Comparison of ENCODE assay signal across 10 mouse cellular contexts in genomic region chr7:46030145-46030488, GRCm38 (mm10). TPM values are rescaled to one million over a fixed set of nuclear protein-coding genes. Genes with fewer than 3 reads are reported as not detected.
DNase-seq lines count a peak whose midpoint lies in the region; ATAC-seq and TF ChIP-seq lines count a peak whose summit lies in the region.
"Had no signal": no experiment of that assay in that cellular context is flagged by ENCODE, and none has a peak within 500 bp of the region (broad histone marks: within the 10 kb centered on the region; RNA-seq: fewer than 3 reads in every experiment).

TSS of gene Abcc6 (minus strand) at chr7:46030302.

- DNase-seq in layer of hippocampus, adult 2 months (ENCODE audit: low spot score in 2 of 2): no peak
- DNase-seq in layer of hippocampus, adult 8-10 months (ENCODE audit: low spot score in 2 of 2): no peak
- DNase-seq in hindbrain, postnatal 0 days (ENCODE audit: low spot score): no peak
- DNase-seq in liver, adult 2 months (ENCODE audit: extremely low read depth, low read depth, low spot score): peak; percentile 96
- no peak for DNase-seq in gastrocnemius, adult 18-20 months (ENCODE audit: low spot score)
- DNase-seq in left cerebral cortex, postnatal 4 days: no peak
- no peak for DNase-seq in heart, adult 18-20 months
- DNase-seq: layer of hippocampus, adult 9-11 months had no signal

- peaks cover 10% of the 10 kb centered on the region for H3K4me1 ChIP-seq in hindbrain, postnatal 0 days (ENCODE audit: insufficient read depth, low read length)
- peaks cover 22% of the 10 kb centered on the region for H3K4me1 ChIP-seq in liver, adult 2 months (ENCODE audit: control insufficient read depth, insufficient read depth, low read length)
- peaks cover 23% of the 10 kb centered on the region for H3K4me1 ChIP-seq in stomach, embryonic 15.5 days

- no peak within 1 kb of the TSS for H3K4me2 ChIP-seq in hindbrain, postnatal 0 days (ENCODE audit: low read depth, low read length)
- peak within 1 kb of the TSS; percentile 40 for H3K4me2 ChIP-seq in stomach, embryonic 15.5 days

- peak within 1 kb of the TSS; percentile 48 for H3K27ac ChIP-seq in layer of hippocampus, adult 2 months
- no peak within 1 kb of the TSS for H3K27ac ChIP-seq in hindbrain, postnatal 0 days
- peak within 1 kb of the TSS; percentile 99 for H3K27ac ChIP-seq in liver, adult 2 months (replicated peaks; ENCODE audit: insufficient read depth, low read depth, low read length)
- peak within 1 kb of the TSS; percentile 49 for H3K27ac ChIP-seq in stomach, embryonic 15.5 days

- peak; percentile 85 for TF ChIP-seq POLR2A in liver, adult 2 months (IDR thresholded peaks at IDR 0.05; ENCODE audit: extremely low read depth, insufficient read depth, low read length)

- H3K27me3 ChIP-seq in hindbrain, postnatal 0 days (ENCODE audit: insufficient read depth, low read length): no peaks in the 10 kb centered on the region
- H3K27me3 ChIP-seq in liver, adult 2 months (ENCODE audit: control insufficient read depth, insufficient read depth, low read length): no peaks in the 10 kb centered on the region
- no peaks in the 10 kb centered on the region for H3K27me3 ChIP-seq in stomach, embryonic 15.5 days (replicated peaks)

- no peaks in the 10 kb centered on the region for H3K9me3 ChIP-seq in hindbrain, postnatal 0 days (ENCODE audit: low read length)
- no peaks in the 10 kb centered on the region for H3K9me3 ChIP-seq in stomach, embryonic 15.5 days

- intact Hi-C loops in left cerebral cortex, postnatal 4 days (cut with DNase I): no loop called here

- H3K4me3 ChIP-seq in layer of hippocampus, adult 2 months: no peak within 1 kb of the TSS
- no peak within 1 kb of the TSS for H3K4me3 ChIP-seq in hindbrain, postnatal 0 days (ENCODE audit: low read length)
- H3K4me3 ChIP-seq in liver, adult 2 months (ENCODE audit: insufficient read depth, low read depth, low read length): peak within 1 kb of the TSS; percentile 75
- no peak within 1 kb of the TSS for H3K4me3 ChIP-seq in stomach, embryonic 15.5 days (replicated peaks)

- ATAC-seq in hindbrain, postnatal 0 days: no peak
- ATAC-seq in stomach, embryonic 15.5 days (ENCODE audit: insufficient read depth, low FRiP score, low read depth): peak; percentile 74
- ATAC-seq: activated CD4-positive, CD25-positive, alpha-beta regulatory T cell, adult 4 months had no signal

- no peak for TF ChIP-seq CTCF in layer of hippocampus, adult 2 months (conservative IDR thresholded peaks at IDR 0.05)
- no peak for TF ChIP-seq CTCF in hindbrain, postnatal 0 days (IDR thresholded peaks at IDR 0.05; ENCODE audit: low read depth)
- no peak for TF ChIP-seq CTCF in liver, adult 2 months (IDR thresholded peaks at IDR 0.05; ENCODE audit: low read depth, low read length)

- 13% methylated on average over 11 of the region's 11 CpGs for WGBS in hindbrain, postnatal 0 days
- 6% methylated on average over 11 of the region's 11 CpGs for WGBS in liver, adult 2 months
- 3% methylated on average over 11 of the region's 11 CpGs for WGBS in stomach, embryonic 15.5 days

- 0 out of 2 replicates have a peak within 1 kb of the TSS, but pooled peaks have one; percentile 21 for H3K9ac ChIP-seq in hindbrain, postnatal 0 days (replicated peaks; ENCODE audit: low read length)
- H3K9ac ChIP-seq in liver, adult 2 months (ENCODE audit: low read depth, low read length): peak within 1 kb of the TSS; percentile 85
- H3K9ac ChIP-seq in stomach, embryonic 15.5 days: no peak within 1 kb of the TSS

- no peaks in the 10 kb centered on the region for H3K36me3 ChIP-seq in hindbrain, postnatal 0 days (ENCODE audit: insufficient read depth, low read length)
- peaks cover 12% of the 10 kb centered on the region for H3K36me3 ChIP-seq in liver, adult 2 months (ENCODE audit: control insufficient read depth, insufficient read depth, low read length)
- H3K36me3 ChIP-seq in stomach, embryonic 15.5 days: no peaks in the 10 kb centered on the region

- peaks cover 20% of the 10 kb centered on the region for H3K79me2 ChIP-seq in liver, adult 2 months (ENCODE audit: control insufficient read depth, insufficient read depth, low read length)

RNA-seq across cellular contexts. Expression of gene Abcc6, which starts in this region (rescaled TPM):
- 1 to 10 TPM; 1.7 to 2.9 TPM for total RNA-seq in layer of hippocampus, adult 2 months (2021)
- total RNA-seq in layer of hippocampus, adult 8-10 months (2022): 1 to 10 TPM; 1.8 to 3.5 (median 2.6) TPM
- 0.58 and 1.2 TPM in 2 replicates for total RNA-seq in hindbrain, postnatal 0 days (2014; rRNA removed)
- 0.55 and 0.64 TPM in 2 replicates for polyA plus RNA-seq in hindbrain, postnatal 0 days (2015; fragmentation: Nextera tagmentation; extraction: Ambion mirVana)
- total RNA-seq in liver, adult 2 months (2014; rRNA removed): 86.3 and 116 TPM in 2 replicates
- 120 and 192 TPM in 2 replicates for polyA plus RNA-seq in liver, adult 2 months (2012; rRNA removed)
- polyA plus RNA-seq in stomach, embryonic 15.5 days (2015; fragmentation: Nextera tagmentation; extraction: Ambion mirVana): 1.3 and 2.0 TPM in 2 replicates
- total RNA-seq in gastrocnemius, adult 18-20 months (2021): under 1 TPM in 1 of 2 experiments, not detected in 1; 0.17 TPM
- 1 to 10 TPM; 2.1 to 3.0 TPM for total RNA-seq in left cerebral cortex, postnatal 4 days (2021)
- total RNA-seq in heart, adult 18-20 months (2021): not detected
- polyA plus RNA-seq: activated CD4-positive, CD25-positive, alpha-beta regulatory T cell, adult 4 months had no signal

Comparison
In these comparisons a context has a peak if more than half of its experiments do, and no peak if none do; other contexts are left out.
1. RNA of gene Abcc6 (total RNA-seq): 86.3 to 116 TPM in liver, adult 2 months; 2.1 to 3.0 TPM in left cerebral cortex, postnatal 4 days, 1.8 to 3.5 TPM in layer of hippocampus, adult 8-10 months, 1.7 to 2.9 TPM in layer of hippocampus, adult 2 months, 0.58 to 1.2 TPM in hindbrain, postnatal 0 days, 0.17 TPM in gastrocnemius, adult 18-20 months and not detected in heart, adult 18-20 months; every median in the first group is over 10 times any median in the second.
2. RNA of gene Abcc6 (polyA plus RNA-seq): 120 to 192 TPM in liver, adult 2 months; 1.3 to 2.0 TPM in stomach, embryonic 15.5 days and 0.55 to 0.64 TPM in hindbrain, postnatal 0 days; every median in the first group is over 10 times any median in the second.